Mouse (Mus musculus): Measurements from ENCODE around the gene Cnga1.
A peak's percentile ranks its signal among the peaks of the same experiment; 100 is the strongest.
"Not testable (repeated sequence)": the region's sequence is repeated elsewhere in the genome, so short reads cannot be mapped to it uniquely, and the experiment has no call there.

Cnga1 gene

DNA sequence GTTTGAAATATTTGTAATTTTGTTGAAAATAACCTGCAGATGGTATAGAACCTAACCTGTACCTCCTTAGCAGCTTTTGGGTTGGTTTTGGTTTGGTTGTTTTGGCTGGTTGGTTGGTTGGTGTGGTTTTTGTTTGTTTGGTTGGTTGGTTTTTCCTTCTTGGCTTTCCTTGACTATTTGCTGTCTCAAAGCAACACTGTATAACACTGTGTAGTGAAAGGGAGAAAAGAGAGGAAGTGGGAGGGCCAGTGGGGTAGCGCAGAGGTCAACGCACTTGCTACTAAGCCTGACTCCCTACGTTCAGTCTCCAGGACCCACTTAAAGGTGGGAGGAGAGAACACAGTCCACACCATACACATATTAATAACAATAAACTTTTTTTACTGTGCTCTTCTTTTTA lies 7.5 kb downstream of the Cnga1 start:
- DNase-seq = no peak

DNA sequence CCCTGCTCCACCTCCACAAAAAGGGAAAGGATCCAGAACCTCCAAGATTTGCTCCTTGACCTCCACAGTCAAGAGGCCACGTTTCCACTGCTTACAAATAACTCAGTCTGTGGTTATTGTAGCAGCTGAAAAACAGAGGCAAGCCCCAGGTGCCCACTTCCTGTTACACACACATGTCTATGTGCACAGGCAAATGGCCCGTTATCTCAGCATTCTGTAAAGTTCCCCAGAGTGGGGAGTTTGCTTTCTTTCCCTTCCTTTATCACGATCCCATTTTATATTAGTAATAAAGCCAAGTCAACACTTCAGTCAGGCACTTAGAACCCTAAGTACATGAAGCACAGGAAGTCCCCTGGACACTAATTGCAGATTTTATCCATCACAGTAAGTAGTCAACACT lies 8.0 kb downstream of the Cnga1 start:
- no peak for DNase-seq

DNA sequence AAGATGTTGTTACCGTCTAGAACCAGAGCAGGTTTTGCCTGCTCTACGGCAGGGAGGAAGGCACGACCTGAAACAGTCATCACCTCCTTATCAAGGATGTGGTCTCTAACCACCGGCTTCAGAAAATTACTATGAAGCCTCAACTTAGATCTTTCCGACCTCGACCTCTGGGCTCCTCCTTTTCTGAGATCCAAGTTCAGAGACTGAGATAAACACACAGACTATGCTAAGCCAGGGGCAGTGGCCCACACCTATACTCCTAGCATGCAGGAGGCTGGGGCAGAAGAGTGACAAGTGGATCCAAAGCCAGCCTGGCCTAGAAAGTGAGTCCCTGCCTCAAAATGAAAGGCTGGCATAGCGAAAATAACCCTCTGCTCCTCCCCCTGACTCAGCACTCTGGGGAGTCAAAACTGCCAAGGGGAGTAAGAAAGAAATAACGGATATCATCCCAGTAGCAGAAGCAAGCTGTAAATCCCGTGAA lies 9.2 kb downstream of the Cnga1 start:
- no peak for DNase-seq

DNA sequence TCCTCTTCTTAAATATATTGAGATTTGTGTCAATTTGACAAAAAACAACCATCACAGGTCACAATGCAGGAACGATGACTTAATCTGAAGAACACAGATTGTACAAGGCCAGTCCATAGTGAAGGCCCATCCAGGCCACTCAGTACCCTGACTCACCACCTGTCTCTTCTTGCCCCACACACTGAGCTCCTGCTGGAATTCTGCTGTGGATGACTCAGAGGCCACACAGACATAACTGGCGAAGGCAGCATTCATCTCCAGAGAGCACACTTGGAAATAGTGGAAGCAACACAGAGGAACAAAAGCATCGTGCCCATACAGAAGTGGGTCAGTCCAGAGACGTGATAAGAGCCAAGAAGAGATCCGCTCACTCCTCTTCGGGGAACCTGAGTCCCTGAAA lies 14.0 kb downstream of the Cnga1 start:
- DNase-seq = no peak

DNA sequence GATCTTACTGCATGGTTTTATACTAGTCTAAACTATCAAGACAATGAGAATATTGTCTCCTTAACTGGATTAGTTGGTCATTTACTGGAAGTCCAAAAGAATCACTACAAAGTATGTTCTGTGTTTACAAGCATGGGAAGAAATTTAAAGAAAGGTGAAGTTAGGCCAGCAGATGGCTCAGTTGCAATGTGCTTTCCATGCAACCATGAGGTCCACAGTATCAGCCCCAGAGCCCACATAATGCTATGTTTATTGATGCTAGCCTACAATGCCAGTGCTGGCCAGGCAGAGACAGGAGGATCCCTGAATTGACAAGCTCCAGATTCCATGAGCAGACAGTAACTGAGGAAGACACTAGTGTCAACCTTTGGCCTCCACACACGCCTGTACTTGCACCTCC lies 23.1 kb downstream of the Cnga1 start:
- no peak for DNase-seq

DNA sequence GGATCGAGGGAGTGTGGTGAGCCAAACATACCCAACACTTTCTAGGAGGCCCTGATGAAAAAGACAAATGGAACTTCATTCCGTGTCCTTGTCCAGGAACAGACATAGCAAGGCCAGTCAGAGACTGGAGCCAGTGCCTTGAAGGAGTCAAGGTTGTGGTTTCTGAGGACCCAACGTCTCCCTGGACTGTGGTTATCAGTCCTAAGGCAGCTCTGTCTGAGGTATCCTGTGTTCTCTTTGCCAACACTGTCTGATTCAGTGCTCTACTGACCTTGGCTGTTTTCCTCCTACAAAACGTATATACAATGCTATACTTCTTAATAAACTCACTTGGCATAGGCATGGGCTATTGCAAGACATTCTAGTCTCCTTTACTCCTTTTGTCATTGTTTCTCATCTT lies 26.7 kb downstream of the Cnga1 start:
- no peak for DNase-seq

DNA sequence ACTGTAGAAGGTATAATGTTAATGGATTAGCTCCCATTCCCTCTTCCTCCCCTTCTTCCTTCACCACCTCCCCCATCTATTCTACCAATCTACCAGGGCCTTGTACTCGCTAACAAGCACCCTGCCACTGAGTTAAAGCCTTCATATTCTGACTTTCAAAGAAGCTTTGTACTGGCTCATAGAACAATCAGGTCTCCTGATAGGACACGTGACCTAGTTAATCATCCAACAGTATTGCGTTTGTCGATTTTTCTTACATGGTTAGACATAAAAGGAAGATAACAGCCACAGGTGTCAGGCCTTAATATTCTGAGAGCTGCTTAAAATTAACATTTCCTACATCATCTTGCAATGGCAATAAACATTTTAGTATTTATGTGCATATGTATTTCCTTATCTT lies 40.9 kb downstream of the Cnga1 start:
- no peak for DNase-seq

DNA sequence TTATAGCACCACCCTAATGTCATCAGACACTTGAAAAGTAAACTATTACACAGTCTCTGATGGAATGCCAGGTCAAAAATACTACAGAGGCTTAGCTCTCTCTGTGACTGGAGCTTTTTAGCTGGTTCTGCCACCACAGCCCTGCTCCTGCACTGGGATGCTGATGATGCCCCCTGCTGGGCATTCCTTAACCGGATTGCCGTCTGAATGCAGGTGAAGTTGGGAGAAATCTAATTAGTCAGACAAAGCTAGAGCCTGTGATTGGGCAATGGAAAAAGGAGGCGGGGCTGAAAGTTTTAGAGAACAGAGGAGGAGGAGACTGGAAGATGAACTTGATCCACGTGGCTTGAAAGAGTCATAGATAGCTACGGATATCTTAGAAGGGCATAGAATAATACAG lies 43.1 kb downstream of the Cnga1 start:
- DNase-seq = no peak

DNA sequence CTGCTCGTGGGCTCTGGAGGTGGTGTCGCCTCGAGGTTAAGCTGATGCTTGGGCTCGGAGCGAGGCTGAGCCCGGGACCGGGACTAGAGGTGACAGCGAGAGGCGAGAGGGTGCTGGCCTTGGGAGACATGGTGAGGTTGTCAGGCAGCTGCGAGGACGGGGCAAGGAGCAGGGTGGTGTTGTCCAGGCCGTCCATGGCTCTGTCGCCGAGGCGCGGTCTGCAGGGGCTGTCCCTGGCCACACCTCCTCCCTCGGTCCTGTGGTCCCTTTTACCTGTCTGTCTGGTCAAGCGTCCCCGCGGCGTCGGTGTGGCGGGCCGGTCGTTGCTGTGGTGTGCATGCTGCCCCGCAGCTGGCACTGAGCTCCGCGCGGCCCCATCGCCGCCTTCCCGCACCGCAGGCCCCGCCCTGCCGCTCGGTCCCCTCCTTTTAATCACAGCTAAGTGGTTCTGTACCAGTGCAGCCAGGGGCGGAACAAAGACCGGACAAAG lies 56.8 kb downstream of the Cnga1 start, which contains the start of gene Gm5868:
TSS of gene Gm5868 (minus strand) at position 360 of the 490 bp plus-strand sequence.
- DNase-seq = no peak

DNA sequence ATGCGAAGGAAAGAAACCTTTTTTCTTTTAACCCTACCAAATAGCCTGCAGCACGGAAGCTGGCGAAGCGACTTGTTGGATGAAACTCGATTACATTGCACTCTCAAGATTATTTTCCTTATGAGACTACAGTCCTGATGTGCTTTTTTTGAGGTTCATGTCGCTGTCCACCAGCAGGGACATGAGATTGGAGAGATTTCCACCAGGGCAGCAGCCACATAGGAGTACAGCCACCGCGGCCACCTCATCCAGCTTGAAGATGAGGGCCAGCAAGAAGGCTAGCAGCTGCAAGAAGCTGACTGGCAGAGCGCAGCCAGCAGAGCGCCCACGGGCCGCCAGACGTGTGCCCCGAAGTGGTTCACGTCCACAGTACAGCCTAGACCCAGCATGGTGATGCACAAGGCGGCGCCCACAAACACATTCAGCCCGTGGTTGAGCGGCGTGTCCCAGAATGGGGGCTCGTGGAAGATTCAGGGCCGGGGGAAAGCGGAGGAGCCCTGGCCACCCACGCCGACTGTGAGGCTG lies 57.3 kb downstream of the Cnga1 start:
- DNase-seq = not testable (repeated sequence)

DNA sequence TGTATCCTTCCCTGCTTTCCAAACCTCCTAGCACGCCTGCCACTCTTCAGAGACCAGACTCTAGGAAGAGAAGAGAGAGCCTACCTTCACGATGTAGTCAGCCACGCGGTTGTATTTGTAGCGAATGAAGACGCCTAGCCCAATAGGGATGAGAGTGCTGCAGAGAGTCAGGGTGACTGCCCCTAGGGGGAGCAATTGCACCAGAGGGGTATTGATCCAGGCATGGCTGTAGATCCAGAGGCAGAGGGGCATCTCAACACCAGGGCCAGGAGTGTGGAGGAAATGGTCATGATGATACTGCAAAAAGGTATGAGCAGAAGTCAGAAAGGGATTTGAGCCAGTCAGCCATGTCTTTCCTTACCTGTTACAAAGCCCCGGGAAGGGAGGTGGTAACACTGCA lies 58.0 kb downstream of the Cnga1 start:
- DNase-seq = not testable (repeated sequence)

DNA sequence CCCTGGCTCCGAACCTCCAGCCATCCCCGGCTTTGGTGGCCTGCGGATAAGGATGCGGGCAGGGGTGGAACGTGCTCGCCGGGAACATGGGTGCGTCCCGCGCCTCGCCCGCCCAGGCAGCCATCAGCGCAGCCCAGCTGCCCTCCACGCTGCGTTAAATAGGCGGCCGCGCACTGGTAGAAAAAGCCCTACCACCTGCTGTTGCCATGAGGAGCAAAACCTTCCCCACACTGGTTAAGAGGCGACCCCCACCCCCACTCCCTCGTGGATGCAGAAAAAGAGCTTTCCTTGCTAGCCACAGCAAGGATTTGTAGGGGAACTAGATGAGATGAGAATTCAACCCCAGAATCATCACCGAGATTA lies 63.1 kb downstream of the Cnga1 start, which contains the start of gene Zar1:
TSS of gene Zar1 (minus strand) at position 285 of the 363 bp plus-strand sequence.
- not testable (repeated sequence) for DNase-seq

DNA sequence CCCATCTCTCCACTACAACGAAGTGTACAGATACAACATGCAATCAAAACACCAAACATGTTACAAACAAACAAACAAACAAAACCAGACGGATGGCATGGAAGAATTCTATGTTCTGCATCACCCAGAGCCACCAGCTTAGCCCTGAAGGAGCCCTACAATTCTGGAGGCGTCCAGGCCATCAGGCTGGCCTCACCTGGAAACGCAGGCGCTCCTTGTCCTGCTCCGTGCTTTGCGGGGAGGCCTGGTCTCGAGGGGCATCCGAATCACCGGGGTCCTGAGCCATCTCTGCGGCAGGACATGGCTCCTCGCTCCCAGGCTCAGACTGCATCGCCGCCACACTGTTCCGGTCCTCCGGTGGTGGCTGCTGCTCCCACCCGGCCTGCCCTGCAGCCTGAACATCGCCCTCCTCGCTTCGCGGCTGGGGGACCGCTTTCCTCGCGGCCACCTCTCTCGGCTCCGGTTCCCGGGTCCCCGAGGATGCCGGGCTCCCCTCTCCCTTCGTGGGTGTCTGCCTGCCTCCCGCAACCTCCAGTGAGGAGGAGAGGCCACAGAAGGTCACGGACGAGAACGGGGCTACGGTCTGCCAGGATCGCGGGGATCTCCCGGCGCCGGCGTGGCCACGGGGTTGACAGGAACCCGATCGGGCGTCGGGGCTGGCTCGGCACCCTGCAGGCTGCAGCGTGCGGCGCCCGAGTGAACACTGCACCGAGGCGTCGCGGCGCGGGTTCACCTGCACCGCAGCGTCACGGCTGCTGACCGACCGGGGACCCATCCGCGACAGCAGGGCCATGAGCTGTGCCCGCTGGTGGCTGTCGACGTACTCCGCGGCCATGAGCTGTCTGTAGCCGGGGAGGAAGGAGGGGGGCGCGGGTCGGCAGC lies 63.7 kb downstream of the Cnga1 start:
- not testable (repeated sequence) for DNase-seq

DNA sequence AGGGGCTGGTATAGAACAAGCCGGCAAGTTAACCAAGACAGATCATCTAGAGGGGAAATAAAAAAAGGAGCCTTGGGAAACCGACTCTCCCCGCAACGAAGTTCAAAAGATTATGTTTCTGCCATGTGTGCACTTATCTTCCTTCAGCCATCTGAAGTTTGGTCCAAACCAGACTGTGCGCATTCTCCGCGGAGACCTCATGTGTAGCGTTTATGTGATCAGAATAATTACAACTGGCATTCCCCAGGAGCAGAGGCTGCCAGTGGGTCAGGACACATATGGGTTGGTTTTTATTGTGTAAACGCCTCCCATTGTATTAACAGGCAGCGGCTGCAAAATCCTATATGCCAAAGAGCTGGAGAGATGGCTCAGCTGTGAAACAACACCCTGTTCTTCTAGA lies 64.5 kb downstream of the Cnga1 start:
- DNase-seq = not testable (repeated sequence)

DNA sequence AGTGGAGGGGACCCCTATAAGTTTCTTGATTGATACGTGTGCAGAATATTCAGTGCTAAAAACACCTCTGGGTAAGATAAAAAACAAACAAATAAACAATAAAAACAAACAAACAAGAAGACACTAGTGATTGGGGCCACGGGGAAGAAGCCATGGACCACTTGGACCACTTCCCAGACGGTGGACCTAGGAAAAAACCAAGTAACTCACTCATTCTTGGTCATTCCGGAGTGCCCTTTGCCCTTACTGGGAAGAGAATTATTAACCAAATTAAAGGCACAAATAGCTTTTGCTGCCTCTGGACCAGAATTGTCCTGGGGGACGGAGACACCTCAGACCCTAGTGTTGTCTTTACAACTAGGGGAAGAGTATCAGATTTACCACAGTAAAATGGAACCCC lies 78.5 kb downstream of the Cnga1 start:
- DNase-seq = no peak

DNA sequence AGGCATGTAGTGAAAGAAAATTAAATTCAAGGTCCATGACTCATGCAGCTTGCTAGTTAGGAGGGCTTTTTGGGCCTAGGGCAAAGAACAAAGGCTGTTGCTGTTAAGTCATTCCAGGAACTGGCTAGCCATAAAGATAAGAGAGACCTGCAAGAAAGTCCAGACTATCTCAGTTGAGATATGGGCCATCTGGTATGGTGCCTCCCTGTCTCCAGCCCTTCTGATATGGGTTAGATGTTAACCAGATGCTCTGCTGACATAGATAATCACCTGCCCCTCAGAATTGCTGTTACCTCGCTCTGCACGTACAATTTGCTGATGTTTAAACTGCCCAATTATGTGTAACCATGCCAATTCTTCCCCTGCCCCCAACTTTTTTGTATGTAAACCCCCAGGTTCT lies 80.9 kb downstream of the Cnga1 start:
- not testable (repeated sequence) for DNase-seq

DNA sequence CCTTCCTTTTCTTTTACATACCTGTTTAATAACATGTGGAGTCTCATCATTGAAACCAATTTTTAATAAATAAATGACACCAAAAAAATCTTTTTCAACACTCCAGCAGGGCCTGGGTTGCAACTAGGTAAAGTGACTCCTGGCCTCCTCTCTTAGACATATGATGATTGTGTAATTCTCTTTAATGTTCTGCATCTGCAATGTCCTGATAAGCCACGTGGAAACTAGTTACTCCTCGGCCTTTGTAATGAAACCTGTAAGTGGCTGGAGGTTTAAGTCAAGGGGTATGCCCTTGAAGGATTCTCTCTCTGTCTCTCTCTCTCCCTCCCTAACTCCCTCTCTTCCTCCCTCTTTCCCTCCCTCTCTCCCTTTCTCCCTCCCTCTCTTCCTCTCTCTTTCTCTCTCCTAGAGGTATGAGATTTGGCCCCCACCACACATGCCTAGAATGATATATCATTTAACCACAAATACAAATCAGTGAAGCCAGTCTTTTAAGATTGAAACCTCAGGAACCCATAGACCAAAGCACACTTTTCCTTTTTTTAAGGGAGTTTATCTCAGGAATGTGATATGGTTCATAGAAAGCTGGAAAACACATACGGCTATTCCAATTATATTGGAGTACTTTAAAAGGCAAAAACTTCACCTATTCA lies 83.0 kb downstream of the Cnga1 start:
- DNase-seq = no peak

DNA sequence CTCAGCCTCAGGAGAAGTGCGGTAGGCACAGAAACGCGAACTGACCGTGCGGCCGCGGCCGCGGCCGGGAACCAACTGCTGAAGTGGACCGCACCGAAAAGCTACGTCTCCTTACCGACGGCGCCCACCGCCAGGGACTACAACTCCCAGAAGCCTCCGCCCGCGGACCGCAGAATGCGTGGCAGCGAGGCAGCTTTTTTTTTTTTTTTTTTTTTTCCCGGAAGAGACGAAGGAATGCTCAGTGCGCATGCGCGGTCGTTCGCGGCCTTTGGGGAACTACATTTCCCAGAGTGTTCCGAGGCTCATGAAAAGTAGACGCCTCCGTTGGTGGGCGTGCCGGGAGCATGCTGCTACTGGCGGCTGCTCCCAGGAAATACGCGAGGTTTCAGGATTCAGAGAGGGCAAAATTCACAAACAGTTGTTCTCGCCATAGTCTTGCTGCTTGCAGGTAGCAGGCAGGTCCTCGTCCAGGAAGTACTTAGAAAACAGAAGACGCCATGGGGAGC lies 84.5 kb downstream of the Cnga1 start, which contains the start of gene Nfxl1:
TSS of gene Nfxl1 (minus strand) at position 141 of the 506 bp plus-strand sequence.
- DNase-seq = peak; percentile 97

DNA sequence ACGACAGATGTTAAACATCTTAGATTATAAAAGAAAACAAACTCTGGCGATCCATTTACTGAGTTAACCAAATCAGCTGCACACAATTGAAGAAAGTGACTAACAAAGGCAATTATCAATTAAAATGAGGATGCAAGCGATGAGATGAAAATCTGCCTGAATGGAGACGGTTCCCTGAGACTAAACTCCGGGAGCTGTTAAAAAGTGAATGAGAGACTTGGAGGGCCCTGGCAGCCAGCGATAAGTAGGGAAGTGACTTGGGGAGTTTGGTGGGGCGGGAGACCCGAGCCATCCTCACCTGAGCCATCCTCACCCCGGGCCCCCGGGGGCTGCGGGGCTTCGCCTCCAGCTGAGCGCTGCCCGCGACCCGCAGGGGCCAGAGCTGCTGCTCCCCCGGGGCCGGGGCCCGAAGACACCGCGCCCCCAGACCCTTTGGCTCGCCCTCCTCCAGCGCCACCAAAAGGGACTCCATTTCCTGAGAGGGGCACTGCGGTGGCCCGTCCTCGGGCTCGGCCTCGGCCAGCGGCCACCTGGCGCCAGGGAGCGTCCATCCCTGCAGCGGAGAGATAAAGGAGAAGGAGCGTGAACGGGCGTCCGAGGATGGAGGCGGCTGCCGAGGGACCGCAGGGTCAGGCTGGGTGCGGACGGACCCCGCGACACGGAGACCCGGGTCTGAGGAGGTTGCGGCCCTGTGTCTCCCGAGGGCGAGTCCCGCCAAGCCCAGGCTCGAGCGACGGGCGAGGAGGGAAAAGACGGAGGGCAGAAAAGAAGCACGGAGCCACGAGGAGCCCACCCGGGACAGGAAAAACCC lies 85.2 kb downstream of the Cnga1 start:
- DNase-seq = no peak

DNA sequence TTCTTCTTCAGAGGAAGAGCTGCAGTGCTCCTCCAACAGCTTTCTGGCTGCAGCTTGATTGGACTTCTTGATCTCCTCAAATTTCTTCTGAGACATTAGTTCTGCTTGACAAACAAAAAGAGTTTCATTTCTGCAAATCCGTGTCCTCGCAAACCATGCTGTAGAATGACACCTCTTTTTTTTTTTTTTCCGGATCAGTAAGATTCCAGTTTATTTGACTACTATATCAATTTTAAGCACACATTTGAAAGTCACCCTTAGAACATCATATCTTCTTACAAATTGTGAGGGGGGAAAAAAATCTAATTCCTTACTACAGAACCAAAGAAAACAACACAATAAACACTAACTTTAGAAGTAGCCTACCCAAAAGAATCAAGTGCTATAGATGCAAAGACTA lies 87.8 kb downstream of the Cnga1 start:
- DNase-seq = no peak
